Mouse (Mus musculus) olfactory bulb, adult 2 months (tissue): ENCODE measurements around the gene Gm10320.

Experiments used
- CTCF ChIP-seq: fragments of 200-500 bp; IDR thresholded peaks from 2 replicates; pipeline ENCODE4 v1.5.1; 2012; ENCODE audit warnings: low read depth, mild to moderate bottlenecking, low read length, moderate library complexity; ENCODE audit not compliant: insufficient read depth
- POLR2A ChIP-seq: fragments of 200-500 bp; IDR thresholded peaks from 2 replicates; pipeline ENCODE4 v1.6.1; 2012; ENCODE audit warnings: mild to moderate bottlenecking, low read depth, low read length, moderate library complexity; ENCODE audit not compliant: insufficient read depth

DNA sequence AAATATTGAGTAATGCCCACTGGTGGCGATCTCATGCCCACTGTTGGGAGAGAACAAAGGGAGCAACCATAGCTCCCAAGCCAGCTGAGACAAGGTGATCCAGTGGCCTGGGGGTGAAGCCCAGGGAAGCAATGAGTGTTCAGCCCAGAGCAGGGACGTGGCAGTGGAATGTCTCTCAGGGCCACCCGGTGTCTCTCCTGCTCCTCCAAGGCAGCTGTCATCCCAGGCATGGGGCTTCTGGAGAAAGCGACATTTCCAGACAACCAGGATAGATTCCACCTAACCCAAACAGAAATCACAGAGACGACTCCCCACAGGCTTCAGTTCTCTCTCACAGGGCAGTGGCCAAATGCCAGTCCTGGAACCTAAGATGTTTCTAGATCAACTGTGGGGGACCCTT, 6.4 kb downstream of the Gm10320 start:
- TF ChIP-seq CTCF (no peak), POLR2A (no peak)
